Mouse (Mus musculus): ENCODE data around the gene Fars2. TPM values are rescaled to one million over a fixed set of nuclear protein-coding genes. Genes with fewer than 3 reads are reported as not detected.
"Not testable (repeated sequence)": the region's sequence is repeated elsewhere in the genome, so short reads cannot be mapped to it uniquely, and the experiment has no call there.

Gene Fars2
- total and polyA plus RNA-seq, 2 experiments from 2014 or later: 54.8 to 78.9 TPM

GRCm38 (mm10) chr13:36163411-36163810 is 46.2 kb downstream of the Fars2 start:
- Histone ChIP-seq H3K36me3 (replicated peaks; ENCODE audit: control insufficient read depth, insufficient read depth, low read length) (no peaks in the 10 kb centered on the region), H3K27ac (ENCODE audit: low read depth) (no peak overlapping the region), H3K4me3 (ENCODE audit: low read depth, low read length) (no peak overlapping the region), H3K9ac (replicated peaks; ENCODE audit: low read depth, low read length) (no peak overlapping the region), H3K9me3 (replicated peaks; ENCODE audit: control insufficient read depth, low read length) (no peaks in the 10 kb centered on the region), H3K4me1 (ENCODE audit: control insufficient read depth, insufficient read depth) (peaks cover 3% of the 10 kb centered on the region), H3K27me3 (ENCODE audit: control insufficient read depth, insufficient read depth, low read length) (no peaks in the 10 kb centered on the region), H3K4me2 (ENCODE audit: low read depth, low read length) (no peak overlapping the region)
- WGBS: 81% methylated on average over 5 of the region's 5 CpGs
- no peak for DNase-seq (ENCODE audit: low spot score)
- no peak for TF ChIP-seq CTCF (IDR thresholded peaks at IDR 0.05; ENCODE audit: low read depth)
- no peak for TF ChIP-seq EP300 (IDR thresholded peaks at IDR 0.05; ENCODE audit: low read depth)
- no peak for ATAC-seq (ENCODE audit: insufficient read depth, low read depth)

- Histone ChIP-seq H3K4me3 (ENCODE audit: low read depth, low read length) (no peak overlapping the region), H3K9me3 (replicated peaks; ENCODE audit: control insufficient read depth, low read length) (no peaks in the 10 kb centered on the region), H3K9ac (replicated peaks; ENCODE audit: low read depth, low read length) (no peak overlapping the region), H3K4me1 (ENCODE audit: control insufficient read depth, insufficient read depth) (no peaks in the 10 kb centered on the region), H3K36me3 (replicated peaks; ENCODE audit: control insufficient read depth, insufficient read depth, low read length) (no peaks in the 10 kb centered on the region), H3K4me2 (ENCODE audit: low read depth, low read length) (no peak overlapping the region), H3K27ac (ENCODE audit: low read depth) (no peak overlapping the region), H3K27me3 (ENCODE audit: control insufficient read depth, insufficient read depth, low read length) (no peaks in the 10 kb centered on the region)
- TF ChIP-seq CTCF (IDR thresholded peaks at IDR 0.05; ENCODE audit: low read depth): no peak
- no peak for TF ChIP-seq EP300 (IDR thresholded peaks at IDR 0.05; ENCODE audit: low read depth)
- DNase-seq (ENCODE audit: low spot score) (no peak), ATAC-seq (ENCODE audit: insufficient read depth, low read depth) (no peak)
- 58% methylated on average over 1 of the region's 1 CpGs for WGBS
These were observed 46.7 kb downstream of the Fars2 start for GRCm38 (mm10) chr13:36163898-36164297.

GRCm38 (mm10) chr13:36172981-36173380 is 55.8 kb downstream of the Fars2 start:
- ATAC-seq (ENCODE audit: insufficient read depth, low read depth); H3K36me3 ChIP-seq (replicated peaks; ENCODE audit: control insufficient read depth, insufficient read depth, low read length); H3K4me1 ChIP-seq (ENCODE audit: control insufficient read depth, insufficient read depth); DNase-seq (ENCODE audit: low spot score); H3K27ac ChIP-seq (ENCODE audit: low read depth); H3K27me3 ChIP-seq (ENCODE audit: control insufficient read depth, insufficient read depth, low read length); H3K9me3 ChIP-seq (replicated peaks; ENCODE audit: control insufficient read depth, low read length); H3K4me2 ChIP-seq (ENCODE audit: low read depth, low read length); H3K9ac ChIP-seq (replicated peaks; ENCODE audit: low read depth, low read length); H3K4me3 ChIP-seq (ENCODE audit: low read depth, low read length): not testable (repeated sequence)
- WGBS: 36% methylated on average over 2 of the region's 2 CpGs

- Histone ChIP-seq H3K4me2 (ENCODE audit: low read depth, low read length) (no peak overlapping the region), H3K27ac (ENCODE audit: low read depth) (no peak overlapping the region), H3K4me1 (ENCODE audit: control insufficient read depth, insufficient read depth) (no peaks in the 10 kb centered on the region; the same call in 1 of the 2 replicates), H3K9me3 (replicated peaks; ENCODE audit: control insufficient read depth, low read length) (no peaks in the 10 kb centered on the region), H3K9ac (replicated peaks; ENCODE audit: low read depth, low read length) (no peak overlapping the region), H3K27me3 (ENCODE audit: control insufficient read depth, insufficient read depth, low read length) (no peaks in the 10 kb centered on the region), H3K4me3 (ENCODE audit: low read depth, low read length) (no peak overlapping the region), H3K36me3 (replicated peaks; ENCODE audit: control insufficient read depth, insufficient read depth, low read length) (no peaks in the 10 kb centered on the region)
- ATAC-seq (ENCODE audit: insufficient read depth, low read depth) (no peak), DNase-seq (ENCODE audit: low spot score) (no peak)
- 95% methylated on average over 5 of the region's 5 CpGs for WGBS
- TF ChIP-seq CTCF (IDR thresholded peaks at IDR 0.05; ENCODE audit: low read depth) (no peak), EP300 (IDR thresholded peaks at IDR 0.05; ENCODE audit: low read depth) (no peak)
These were observed 56.9 kb downstream of the Fars2 start for GRCm38 (mm10) chr13:36174101-36174500.

GRCm38 (mm10) chr13:36174772-36175171 is 57.6 kb downstream of the Fars2 start:
- DNase-seq (ENCODE audit: low spot score) (no peak), ATAC-seq (ENCODE audit: insufficient read depth, low read depth) (no peak)
- Histone ChIP-seq H3K4me2 (ENCODE audit: low read depth, low read length) (no peak overlapping the region), H3K27ac (ENCODE audit: low read depth) (no peak overlapping the region), H3K36me3 (replicated peaks; ENCODE audit: control insufficient read depth, insufficient read depth, low read length) (no peaks in the 10 kb centered on the region), H3K9me3 (replicated peaks; ENCODE audit: control insufficient read depth, low read length) (no peaks in the 10 kb centered on the region), H3K9ac (replicated peaks; ENCODE audit: low read depth, low read length) (no peak overlapping the region), H3K27me3 (ENCODE audit: control insufficient read depth, insufficient read depth, low read length) (no peaks in the 10 kb centered on the region), H3K4me3 (ENCODE audit: low read depth, low read length) (no peak overlapping the region), H3K4me1 (ENCODE audit: control insufficient read depth, insufficient read depth) (no peaks in the 10 kb centered on the region; the same call in 1 of the 2 replicates)
- no peak for TF ChIP-seq EP300 (IDR thresholded peaks at IDR 0.05; ENCODE audit: low read depth)
- no peak for TF ChIP-seq CTCF (IDR thresholded peaks at IDR 0.05; ENCODE audit: low read depth)
- WGBS: 87% methylated on average over 4 of the region's 4 CpGs

- DNase-seq (ENCODE audit: low spot score): no peak
- Histone ChIP-seq H3K9ac (replicated peaks; ENCODE audit: low read depth, low read length) (no peak overlapping the region), H3K27ac (ENCODE audit: low read depth) (no peak overlapping the region), H3K9me3 (replicated peaks; ENCODE audit: control insufficient read depth, low read length) (no peaks in the 10 kb centered on the region), H3K4me2 (ENCODE audit: low read depth, low read length) (no peak overlapping the region), H3K36me3 (replicated peaks; ENCODE audit: control insufficient read depth, insufficient read depth, low read length) (no peaks in the 10 kb centered on the region), H3K4me3 (ENCODE audit: low read depth, low read length) (no peak overlapping the region), H3K4me1 (ENCODE audit: control insufficient read depth, insufficient read depth) (no peaks in the 10 kb centered on the region), H3K27me3 (ENCODE audit: control insufficient read depth, insufficient read depth, low read length) (no peaks in the 10 kb centered on the region)
- TF ChIP-seq CTCF (IDR thresholded peaks at IDR 0.05; ENCODE audit: low read depth): no peak
- no peak for TF ChIP-seq EP300 (IDR thresholded peaks at IDR 0.05; ENCODE audit: low read depth)
- ATAC-seq (ENCODE audit: insufficient read depth, low read depth): no peak
- WGBS: 91% methylated on average over 2 of the region's 2 CpGs
These were observed 64.0 kb downstream of the Fars2 start for GRCm38 (mm10) chr13:36181231-36181630.

Data from heart, postnatal 0 days (tissue).